Mouse (Mus musculus) frontal cortex, postnatal 25 days (tissue): Measurements from ENCODE around the gene LTO1.

Experiments used
- DNase-seq, 2 experiments: peaks; one replicate each; pipeline ENCODE4 v3.0.0; 2022; ENCODE audit warnings: low spot score in 2 of 2

The LTO1 gene

DNA sequence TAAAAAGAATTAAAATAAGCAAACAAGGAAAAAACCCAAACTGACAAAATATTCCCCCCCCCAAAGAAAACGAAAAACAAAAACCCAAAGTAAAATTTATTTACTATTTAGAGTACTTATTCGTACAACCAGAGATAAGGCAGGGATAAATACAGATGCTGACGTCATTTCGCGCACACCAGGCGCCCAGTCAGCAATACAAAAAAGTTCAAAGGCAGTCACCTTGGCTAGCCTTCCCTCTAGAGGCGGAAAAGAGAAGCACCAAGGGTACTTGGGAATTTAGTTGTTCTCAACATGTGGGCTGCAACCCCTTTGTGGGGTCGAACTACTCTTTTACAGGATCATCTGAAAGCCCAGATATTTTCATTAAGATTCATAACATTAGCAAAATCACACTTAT, 7.1 kb upstream of the LTO1 start:
- DNase-seq = no peak

DNA sequence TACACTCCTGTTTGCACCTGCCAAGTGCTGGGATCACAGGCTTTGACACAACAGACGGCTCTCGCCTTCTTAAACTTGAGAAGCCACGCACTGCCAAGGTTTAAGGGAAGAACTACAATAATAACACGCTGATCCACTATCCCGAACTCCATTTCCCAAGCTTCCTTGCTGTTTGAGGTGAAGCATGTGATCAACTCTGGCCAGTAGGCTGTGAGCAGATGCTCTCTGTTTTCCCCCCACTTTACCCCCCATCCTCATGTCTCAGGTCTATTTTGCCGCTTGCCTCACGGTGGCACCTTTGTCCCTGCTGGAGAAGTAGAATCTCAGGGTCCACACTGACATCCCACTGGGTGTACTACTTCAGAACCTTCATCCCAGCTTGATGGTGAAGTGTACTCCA, 6.2 kb upstream of the LTO1 start:
- no peak for DNase-seq

DNA sequence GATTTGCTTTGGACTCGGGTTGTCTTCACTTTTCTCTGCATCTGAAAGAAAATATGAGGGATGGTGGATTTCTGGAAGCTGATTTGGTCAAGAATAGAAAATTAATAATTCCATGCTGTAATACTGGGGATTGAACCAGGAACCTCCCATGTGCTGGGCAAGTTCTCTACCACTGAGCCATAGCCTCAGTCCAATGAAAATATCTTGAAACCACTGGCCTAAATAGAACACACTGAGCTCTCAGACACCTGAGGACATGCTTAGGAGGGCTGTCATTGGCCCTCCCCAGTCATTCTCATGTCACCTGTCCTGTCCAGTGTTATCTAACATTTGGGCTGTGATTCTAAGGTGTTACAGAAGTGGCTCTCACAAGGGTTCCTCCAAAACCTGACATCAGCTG, 3.8 kb upstream of the LTO1 start:
- no peak for DNase-seq

DNA sequence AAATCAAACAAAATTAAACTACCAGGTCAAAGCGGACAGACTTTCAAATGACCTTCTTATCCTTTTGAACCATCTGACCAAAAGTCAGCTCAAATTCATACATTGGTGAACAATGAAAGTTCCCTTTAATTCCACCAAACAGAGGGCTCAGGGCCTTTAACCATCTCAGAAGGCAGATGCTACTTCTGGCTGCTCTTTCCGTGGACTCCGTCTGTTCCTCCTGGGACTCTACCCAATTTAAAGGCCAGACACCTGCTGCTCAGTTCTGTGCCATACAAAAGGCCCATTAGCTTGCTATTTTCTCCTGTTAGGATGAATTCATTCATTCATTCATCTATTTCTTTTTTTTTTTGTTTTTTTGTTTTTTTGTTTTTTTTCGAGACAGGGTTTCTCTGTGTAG, 2.0 kb upstream of the LTO1 start:
- no peak for DNase-seq

DNA sequence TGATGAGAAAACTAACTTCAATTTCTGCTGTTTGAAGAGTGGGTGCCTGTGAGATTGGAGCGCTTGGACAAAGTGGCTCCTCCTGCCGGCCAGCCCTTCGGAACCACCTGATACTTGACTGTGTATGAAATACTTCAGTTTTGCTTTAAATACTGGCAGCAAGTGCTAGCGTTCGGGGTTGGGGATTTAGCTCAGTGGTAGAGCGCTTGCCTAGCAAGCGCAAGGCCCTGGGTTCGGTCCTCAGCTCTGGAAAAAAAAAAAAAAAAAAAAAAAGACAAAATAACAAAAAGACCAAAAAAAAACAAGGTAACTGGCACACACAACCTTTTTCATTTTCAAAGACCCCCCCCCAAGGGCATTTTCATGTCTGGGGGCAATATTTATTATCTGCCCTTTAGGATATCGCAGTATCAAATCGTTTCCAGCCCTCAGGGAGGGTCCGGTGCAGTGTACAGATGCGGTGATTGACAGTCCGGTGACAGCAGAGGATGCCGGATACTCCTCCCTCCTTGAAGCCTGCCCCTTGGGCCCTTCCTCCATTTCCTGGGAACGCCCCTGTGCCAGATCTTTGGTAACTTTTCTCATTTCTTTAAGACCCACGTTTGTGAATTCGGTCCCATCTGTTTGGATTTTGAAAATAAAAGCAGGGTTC, 478 bp upstream of the LTO1 start:
- DNase-seq = peak; percentile 44 to 87

DNA sequence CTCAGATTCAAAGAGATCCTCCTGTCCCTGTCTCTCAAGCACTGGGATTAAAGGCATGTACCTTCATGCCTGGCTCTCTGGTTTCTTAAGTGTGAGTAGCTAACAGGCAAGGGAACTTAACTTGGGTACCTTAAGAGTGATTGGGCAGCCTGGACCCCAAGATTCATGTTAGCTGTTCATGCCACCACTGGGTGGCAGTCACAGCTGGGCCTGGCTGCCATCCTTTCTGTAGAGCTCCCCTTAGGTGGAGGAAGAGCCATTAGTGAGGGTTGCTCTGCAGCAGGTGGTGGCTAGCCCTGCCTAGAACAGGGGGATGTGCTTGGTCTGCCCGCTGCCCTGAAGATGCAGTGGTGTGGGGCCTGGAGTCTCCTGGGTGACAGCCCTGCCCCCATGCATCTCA, 3.9 kb downstream of the LTO1 start:
- no peak for DNase-seq

DNA sequence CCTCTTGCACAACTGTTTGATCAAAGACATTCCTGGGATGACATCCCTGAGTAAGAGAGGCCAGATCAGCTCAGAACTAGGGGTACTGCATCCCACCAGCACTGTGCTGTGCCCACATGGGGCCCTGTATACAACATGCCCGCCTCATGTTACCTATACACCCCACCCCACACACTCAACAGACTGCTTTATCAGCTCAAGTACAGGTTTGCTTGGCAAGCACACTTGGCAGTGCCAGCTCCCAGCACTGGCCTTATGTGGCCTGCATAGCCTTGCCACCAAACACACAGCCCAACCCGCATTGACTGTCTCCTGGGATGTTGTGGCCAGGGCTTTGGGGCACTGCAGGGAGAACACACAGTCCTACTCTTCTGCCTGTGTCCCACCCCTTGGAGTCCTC, 12.7 kb downstream of the LTO1 start:
- DNase-seq = no peak

DNA sequence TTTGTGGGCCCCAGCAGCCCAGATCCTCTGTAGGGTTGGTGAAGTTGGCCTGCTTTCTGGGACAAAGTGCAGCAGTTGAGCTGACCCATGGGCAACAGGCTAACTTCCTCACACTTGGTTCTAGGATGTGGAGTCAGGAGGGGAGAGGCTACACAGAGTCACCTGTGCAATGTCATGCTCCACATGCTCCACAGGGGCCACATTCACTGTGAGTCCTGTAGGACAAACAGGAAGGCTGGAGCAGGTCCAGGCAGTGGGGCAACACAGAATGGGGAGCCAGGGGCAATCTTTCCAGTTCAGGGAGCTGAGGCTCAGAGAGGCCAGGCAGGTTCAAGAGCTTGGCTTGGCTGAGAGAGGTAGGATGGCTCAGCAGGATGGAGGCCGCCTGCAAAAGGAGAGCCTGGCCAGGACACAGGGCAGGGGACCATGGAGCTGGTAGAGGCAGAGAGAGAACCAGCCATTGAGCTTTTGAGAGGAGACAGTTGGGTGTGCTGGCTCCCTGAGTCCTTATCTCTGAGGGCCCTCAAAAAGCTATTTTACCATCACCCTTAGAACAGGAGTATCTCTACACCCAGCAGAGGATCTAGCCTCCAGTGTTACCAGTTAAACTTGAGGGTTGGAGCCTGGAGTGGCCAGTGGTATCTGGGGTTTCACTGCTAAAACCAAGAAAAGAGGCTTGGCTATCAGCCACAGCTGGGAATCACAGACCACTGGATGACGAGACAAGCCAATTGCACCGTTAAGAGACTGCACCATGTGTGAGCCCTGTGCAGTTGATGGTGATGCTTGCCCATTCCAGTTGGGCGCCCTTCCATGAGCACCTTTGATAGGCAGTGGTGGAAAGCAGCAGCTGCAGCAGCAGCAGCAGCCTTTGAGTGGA, 13.3 kb downstream of the LTO1 start:
- no peak for DNase-seq

DNA sequence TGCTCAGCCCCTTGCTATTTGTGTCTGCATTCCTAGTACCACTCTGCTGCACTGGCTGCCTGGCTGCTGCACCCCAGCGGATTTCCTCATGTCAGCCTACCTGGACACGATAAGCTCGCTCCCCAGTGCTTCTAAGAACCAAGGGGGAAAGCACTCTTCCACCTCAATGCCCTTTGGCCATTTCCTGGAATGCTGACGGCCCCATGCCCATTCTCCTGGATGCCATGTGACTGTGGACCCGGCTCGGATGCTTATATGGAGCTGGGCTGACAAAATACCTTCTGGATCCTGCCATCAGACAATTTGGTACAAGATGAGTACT, 13.9 kb downstream of the LTO1 start:
- DNase-seq = no peak

DNA sequence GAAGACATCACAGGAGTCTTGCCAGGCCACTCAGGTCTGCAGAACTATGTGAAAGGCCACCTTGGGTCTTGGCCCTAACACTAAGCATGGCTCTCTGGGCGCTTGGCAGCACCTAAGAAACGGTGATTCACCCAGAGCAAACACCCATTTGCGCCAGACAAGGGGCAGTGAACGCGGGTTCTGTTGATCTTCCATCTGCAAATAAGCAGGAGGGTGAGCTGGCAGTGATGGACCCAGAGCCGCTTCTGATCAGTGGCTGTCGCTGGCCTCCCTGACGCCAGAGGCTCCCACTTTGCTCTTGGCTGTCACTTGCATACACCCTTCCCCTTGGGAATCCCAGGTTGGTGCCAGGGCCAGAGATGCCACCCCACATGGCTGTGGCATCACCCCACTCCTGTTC, 14.6 kb downstream of the LTO1 start:
- no peak for DNase-seq

DNA sequence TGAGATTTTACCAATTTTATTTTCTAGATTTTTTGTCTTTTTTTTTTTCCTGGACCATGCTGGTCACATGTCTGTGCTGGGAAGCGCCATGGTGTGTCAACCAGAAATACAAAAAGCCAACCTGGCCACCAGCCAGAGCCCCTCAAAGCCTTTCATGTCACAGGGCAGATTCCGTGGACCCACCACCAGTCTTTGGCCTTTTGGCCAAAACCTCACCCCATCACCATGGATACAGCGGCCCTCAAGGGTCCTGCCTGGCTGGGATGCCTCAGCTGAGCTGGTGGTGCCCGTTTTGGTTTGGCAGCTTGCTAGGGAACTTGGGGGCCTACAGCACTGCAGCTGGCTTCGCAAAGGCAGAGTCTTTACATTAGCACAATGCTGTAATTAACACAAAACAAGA, 15.0 kb downstream of the LTO1 start:
- DNase-seq = no peak

DNA sequence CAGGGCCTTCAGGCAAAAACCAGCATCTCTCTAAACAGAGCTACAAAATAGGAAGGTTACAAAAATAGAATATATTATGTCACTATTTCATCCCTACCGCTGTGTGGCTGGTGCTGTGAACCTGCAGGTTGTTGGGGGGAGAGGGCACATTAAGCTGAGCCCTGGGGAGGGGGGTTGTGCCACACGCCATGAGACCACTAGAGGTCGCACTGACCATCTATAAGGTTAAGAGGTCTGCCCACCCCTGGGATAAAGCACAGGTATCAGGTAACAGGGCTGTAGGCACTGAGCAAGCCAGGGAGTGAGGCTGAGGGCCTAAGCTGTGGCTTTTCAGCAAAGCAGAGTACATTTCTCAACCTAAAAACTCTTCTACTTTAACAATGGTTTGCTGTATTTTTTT, 16.9 kb downstream of the LTO1 start:
- DNase-seq = no peak

DNA sequence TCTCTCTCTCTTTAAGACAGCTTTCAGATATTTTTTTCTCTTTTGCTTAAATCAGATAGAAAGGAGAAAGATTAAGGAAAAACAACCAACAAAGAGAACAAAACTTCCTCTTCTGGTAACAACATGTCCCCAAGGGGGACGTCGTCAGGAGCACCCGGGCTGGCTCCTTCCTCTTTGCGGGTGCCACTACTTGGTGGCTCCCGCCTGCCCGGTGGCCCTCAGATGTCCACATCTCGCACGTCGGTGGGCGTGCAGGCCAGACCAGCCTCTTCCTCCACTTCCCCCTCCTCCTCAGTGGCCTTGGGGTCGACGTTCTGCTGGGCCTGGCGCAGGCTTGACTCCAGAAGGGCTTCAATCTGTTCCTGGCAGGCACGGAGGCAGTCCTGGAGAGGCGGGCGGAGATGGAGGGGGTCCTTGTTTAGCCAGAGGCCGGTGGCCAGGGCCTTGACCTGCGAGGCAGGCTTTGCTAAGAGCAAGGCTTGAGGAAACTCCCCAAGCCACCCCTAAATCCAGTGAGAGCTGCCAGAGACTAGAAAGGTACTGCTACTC, 17.6 kb downstream of the LTO1 start:
- DNase-seq = no peak

DNA sequence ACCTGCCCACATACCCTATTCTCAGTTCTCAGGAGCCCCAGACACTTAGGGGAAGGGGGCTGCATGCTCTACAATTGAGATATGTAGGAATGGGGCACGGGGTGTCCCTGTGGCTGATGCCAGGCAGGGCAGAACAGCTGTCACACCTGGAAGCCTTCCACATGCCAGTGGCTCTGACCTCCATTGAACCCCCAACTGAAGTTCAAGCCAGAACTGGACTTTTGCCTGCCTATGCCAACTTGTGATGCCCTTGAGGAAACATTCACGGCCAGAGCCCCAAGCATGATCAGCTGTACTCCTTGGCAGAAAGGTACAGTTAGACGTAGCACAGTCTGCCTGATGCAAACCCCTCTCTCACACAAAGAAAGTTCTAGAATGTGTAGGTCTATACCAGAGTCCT, 18.4 kb downstream of the LTO1 start:
- no peak for DNase-seq

DNA sequence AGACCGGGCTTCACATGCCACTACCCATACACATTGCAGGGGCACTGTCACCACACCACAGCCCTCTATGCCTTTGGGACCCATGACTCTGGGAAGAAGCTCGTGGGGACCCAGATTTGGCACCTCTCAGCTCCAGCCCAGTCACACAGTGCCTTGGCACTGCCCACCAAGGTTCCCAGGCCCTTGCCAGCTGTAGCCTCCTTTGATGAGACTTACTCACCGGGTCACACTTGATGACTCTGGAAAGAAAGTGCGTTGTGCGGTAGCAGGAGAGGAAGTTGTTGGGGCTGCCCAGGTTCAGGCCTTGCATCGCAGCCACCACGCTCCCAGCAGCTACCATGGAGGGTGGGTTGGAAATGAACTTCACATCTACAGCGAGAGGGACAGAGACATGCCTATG, 18.9 kb downstream of the LTO1 start:
- DNase-seq = no peak

DNA sequence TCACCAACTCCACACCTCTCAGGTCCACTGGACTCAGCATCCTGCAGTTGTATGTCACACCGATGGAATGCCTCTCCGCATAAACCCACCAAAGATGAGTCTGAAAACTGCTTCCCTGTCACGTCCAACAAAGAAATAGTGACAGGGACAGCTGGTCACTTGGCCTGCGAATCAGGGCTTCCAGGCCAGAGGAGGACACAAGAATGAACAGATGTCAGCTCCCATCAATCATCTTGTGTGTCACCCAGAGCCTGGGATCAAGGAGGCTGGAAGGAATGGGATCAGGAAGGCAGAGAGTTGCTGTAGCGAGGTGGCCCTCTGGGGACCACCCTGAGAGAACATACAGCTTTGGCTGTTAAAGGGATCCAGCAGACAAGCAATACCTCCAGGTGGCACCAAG, 20.0 kb downstream of the LTO1 start:
- no peak for DNase-seq

DNA sequence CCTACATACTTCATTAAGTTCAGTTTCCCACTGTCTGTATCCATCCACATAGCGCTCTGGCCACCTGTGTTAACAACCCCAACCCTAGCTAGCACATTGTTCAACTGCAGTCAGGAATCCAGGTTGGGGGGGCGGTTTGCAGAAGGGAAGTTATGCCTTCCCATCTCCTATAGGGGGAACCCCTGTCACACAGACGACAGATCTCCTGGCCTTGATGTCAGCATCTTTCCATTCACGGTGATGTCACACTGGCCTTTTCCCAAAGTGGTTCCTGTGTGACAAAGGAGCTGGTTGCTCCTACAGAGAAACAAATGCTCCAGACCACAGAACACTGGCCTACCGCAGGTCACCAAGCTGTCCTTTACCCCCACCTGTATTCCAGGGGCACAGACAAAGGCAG, 20.7 kb downstream of the LTO1 start:
- DNase-seq = no peak

DNA sequence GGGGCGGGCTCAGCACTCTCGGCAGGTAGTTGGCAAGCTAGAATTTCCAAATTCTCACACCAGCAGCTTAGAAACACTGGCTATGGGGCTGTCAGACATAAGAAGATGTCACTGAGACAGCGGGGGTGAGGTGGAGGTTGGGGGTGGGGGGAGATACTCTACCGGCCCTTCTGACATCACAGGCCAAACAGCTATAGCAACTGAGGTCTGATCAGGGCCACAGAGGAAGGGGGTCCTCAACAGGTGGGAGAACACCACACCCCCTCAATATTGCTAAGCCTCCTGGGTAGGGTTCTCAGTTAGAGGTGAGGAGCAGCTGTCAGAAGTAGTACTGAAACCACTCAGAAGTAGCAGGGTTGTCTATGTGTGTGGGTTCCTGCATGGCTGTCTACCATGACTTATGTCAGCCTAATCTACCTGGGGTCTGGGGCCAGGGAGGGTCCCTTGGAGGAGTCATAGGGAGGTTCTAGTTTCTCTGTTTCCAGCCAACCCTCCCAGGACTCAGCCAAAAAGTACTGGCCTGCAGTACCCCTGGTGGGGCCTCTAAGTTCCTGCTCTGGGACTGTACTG, 21.5 kb downstream of the LTO1 start:
- no peak for DNase-seq

DNA sequence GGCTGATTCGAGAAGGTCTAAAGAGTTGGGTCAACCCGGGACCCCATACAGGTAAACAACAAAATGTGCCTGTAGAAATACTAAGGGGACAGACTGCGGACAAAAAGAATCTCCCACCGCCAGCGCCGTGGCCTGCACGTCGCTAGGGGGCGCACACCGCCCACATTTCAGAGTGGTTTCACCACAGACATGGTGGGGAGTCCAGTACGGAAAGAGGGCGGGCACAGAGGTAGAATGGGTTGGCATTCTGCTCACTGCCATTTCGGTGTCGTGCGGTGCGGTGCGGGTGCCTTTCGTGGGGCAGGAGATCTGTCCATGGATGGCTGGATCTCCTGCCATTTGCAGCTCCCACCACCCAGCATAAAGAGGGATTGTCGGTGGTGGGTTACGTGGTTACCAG, 22.6 kb downstream of the LTO1 start:
- DNase-seq = peak; percentile 85 to 89

DNA sequence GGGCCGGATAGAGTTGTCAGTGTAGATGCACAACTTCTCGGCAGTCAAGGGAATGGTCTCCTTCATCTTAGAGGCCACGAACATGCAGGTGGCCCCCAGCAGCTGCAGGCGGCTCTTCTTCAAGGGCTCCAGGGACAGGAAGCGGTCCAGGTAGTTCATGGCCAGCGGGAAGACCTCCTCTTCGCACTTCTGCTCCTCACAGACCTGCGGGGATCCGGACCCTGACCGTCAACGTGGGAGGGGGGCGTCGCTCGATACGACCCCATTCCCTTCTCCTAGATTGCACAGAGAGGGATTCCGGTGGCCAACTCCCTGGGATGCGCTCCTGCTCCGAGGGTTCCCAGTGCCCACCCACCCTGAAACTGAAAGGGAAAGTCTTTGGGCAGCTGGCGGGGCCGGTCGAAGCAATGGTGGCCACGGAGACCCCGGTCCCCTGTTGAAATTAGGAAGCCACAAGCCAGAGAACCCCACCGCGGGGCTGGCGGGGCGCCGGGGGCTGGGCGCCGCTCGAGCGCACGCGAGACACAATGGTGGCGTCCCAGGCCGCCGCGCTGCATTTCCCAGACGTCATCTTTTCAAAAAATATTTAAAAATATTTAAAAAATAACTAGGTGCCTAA, 23.1 kb downstream of the LTO1 start:
- DNase-seq = no peak

DNA sequence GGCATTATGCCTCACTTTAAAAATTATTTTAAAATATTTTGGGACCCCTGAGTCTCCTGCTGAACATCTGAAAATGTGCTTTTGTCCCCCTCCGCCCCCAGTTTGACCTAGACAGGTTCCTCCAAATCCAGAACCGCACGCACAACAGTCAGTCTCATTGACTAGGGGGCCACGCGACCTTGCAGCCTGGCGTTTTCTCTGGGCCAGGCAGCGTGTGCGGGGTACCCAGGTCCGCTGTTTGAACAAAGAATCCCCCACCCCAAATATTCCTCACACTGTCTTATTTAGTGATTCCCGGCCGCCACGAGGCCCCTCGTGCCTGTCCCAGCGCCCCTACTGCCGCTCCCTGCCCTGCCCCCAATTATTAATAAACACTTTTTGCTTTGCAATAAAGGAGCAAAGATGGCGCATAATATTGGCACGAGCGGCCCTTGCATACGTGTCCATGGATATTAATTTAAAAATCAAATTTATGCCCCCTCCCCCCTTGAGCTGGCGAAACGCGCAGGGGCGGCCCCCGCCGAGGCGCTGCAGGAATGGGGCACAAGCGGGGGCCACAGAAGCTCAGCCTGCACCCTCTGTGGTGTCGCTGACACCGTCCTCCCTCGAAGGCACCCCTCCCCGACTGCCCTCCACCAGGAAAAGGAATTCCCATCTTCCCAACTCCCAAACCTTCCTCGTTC, 23.9 kb downstream of the LTO1 start:
- DNase-seq = no peak
